Mouse (Mus musculus): ENCODE measurements around the gene Ankrd44. TPM values are rescaled to one million over a fixed set of nuclear protein-coding genes. Genes with fewer than 3 reads are reported as not detected.

The Ankrd44 gene
- polyA plus RNA-seq, 1 experiment from 2014 or later, result 23.0 TPM

- ATAC-seq (ENCODE audit: low FRiP score, low read depth), result no peak
- H3K9me3 ChIP-seq, result no peaks in the 10 kb centered on the region
- H3K4me1 ChIP-seq, result peaks cover 53% of the 10 kb centered on the region
- no peaks in the 10 kb centered on the region for H3K27me3 ChIP-seq
- no peak overlapping the region for H3K9ac ChIP-seq
- H3K27ac ChIP-seq, result no peak overlapping the region
- no peak overlapping the region for H3K4me2 ChIP-seq (replicated peaks)
- H3K36me3 ChIP-seq, result no peaks in the 10 kb centered on the region
- no peak overlapping the region for H3K4me3 ChIP-seq
- 39% methylated on average over 4 of the region's 4 CpGs for WGBS
Measured at GRCm38 (mm10) chr1:54916456-54916855, 9.7 kb downstream of the Ankrd44 start.

- H3K27me3 ChIP-seq, result no peaks in the 10 kb centered on the region
- H3K27ac ChIP-seq, result peak overlapping the region; percentile 22; the same call in 1 of the 2 replicates
- H3K4me3 ChIP-seq, result no peak overlapping the region
- WGBS, result 7% methylated on average over 9 of the region's 9 CpGs
- H3K4me1 ChIP-seq, result peaks cover 71% of the 10 kb centered on the region
- 0 out of 2 replicates have a peak overlapping the region, but pooled peaks have one; percentile 16 for H3K4me2 ChIP-seq (replicated peaks)
- H3K36me3 ChIP-seq, result no peaks in the 10 kb centered on the region
- H3K9me3 ChIP-seq, result no peaks in the 10 kb centered on the region
- H3K9ac ChIP-seq, result no peak overlapping the region
- 0 out of 2 replicates have a peak, but pooled peaks have one; percentile 41 for ATAC-seq (ENCODE audit: low FRiP score, low read depth)
Measured at GRCm38 (mm10) chr1:54914387-54914786, 11.8 kb downstream of the Ankrd44 start.

- Histone ChIP-seq H3K27ac (peak overlapping the region; percentile 39; the same call in 1 of the 2 replicates), H3K9me3 (no peaks in the 10 kb centered on the region), H3K4me3 (no peak overlapping the region), H3K4me1 (peaks cover 80% of the 10 kb centered on the region), H3K4me2 (replicated peaks) (no peak overlapping the region), H3K27me3 (no peaks in the 10 kb centered on the region), H3K9ac (no peak overlapping the region), H3K36me3 (no peaks in the 10 kb centered on the region)
- 80% methylated on average over 3 of the region's 3 CpGs for WGBS
- no peak for ATAC-seq (ENCODE audit: low FRiP score, low read depth)
Measured at GRCm38 (mm10) chr1:54913379-54913873, 12.8 kb downstream of the Ankrd44 start.

- ATAC-seq (ENCODE audit: low FRiP score, low read depth), result no peak
- peaks cover 82% of the 10 kb centered on the region for H3K4me1 ChIP-seq
Measured at GRCm38 (mm10) chr1:54913063-54913335, 13.2 kb downstream of the Ankrd44 start.

GRCm38 (mm10) chr1:54912290-54913062 lies 13.7 kb downstream of the Ankrd44 start:
- 0 out of 2 replicates have a peak overlapping the region, but pooled peaks have one; percentile 16 for H3K4me2 ChIP-seq (replicated peaks)
- no peak overlapping the region for H3K27ac ChIP-seq
- H3K27me3 ChIP-seq, result no peaks in the 10 kb centered on the region
- no peaks in the 10 kb centered on the region for H3K36me3 ChIP-seq
- ATAC-seq (ENCODE audit: low FRiP score, low read depth), result no peak
- WGBS, result 42% methylated on average over 7 of the region's 7 CpGs
- H3K9me3 ChIP-seq, result no peaks in the 10 kb centered on the region
- no peak overlapping the region for H3K4me3 ChIP-seq
- no peak overlapping the region for H3K9ac ChIP-seq
- H3K4me1 ChIP-seq, result peaks cover 87% of the 10 kb centered on the region

More at GRCm38 (mm10) chr1:54913063-54913335, 13.2 kb downstream of the Ankrd44 start:
- no peak overlapping the region for H3K4me3 ChIP-seq
- no peak overlapping the region for H3K27ac ChIP-seq
- H3K27me3 ChIP-seq, result no peaks in the 10 kb centered on the region
- H3K9me3 ChIP-seq, result no peaks in the 10 kb centered on the region
- H3K4me2 ChIP-seq (replicated peaks), result no peak overlapping the region
- H3K36me3 ChIP-seq, result no peaks in the 10 kb centered on the region
- no peak overlapping the region for H3K9ac ChIP-seq

- H3K27ac ChIP-seq, result no peak overlapping the region
- H3K4me2 ChIP-seq (replicated peaks), result no peak overlapping the region
- H3K27me3 ChIP-seq, result no peaks in the 10 kb centered on the region
- 71% methylated on average over 1 of the region's 1 CpGs for WGBS
- H3K9me3 ChIP-seq, result no peaks in the 10 kb centered on the region
- no peaks in the 10 kb centered on the region for H3K36me3 ChIP-seq
- peaks cover 88% of the 10 kb centered on the region for H3K4me1 ChIP-seq
- H3K4me3 ChIP-seq, result no peak overlapping the region
- no peak overlapping the region for H3K9ac ChIP-seq
- ATAC-seq (ENCODE audit: low FRiP score, low read depth), result no peak
Measured at GRCm38 (mm10) chr1:54911256-54911610, 15.0 kb downstream of the Ankrd44 start.

- no peak overlapping the region for H3K27ac ChIP-seq
- WGBS, result 76% methylated on average over 5 of the region's 5 CpGs
- H3K4me2 ChIP-seq (replicated peaks), result no peak overlapping the region
- no peaks in the 10 kb centered on the region for H3K27me3 ChIP-seq
- H3K9me3 ChIP-seq, result no peaks in the 10 kb centered on the region
- H3K36me3 ChIP-seq, result no peaks in the 10 kb centered on the region
- no peak for ATAC-seq (ENCODE audit: low FRiP score, low read depth)
- no peak overlapping the region for H3K9ac ChIP-seq
- no peak overlapping the region for H3K4me3 ChIP-seq
- H3K4me1 ChIP-seq, result peaks cover 88% of the 10 kb centered on the region
Measured at GRCm38 (mm10) chr1:54910489-54911255, 15.5 kb downstream of the Ankrd44 start.

GRCm38 (mm10) chr1:54908786-54909185 lies 17.4 kb downstream of the Ankrd44 start:
- no peaks in the 10 kb centered on the region for H3K27me3 ChIP-seq
- no peaks in the 10 kb centered on the region for H3K36me3 ChIP-seq
- no peak overlapping the region for H3K4me3 ChIP-seq
- H3K9ac ChIP-seq, result no peak overlapping the region
- H3K27ac ChIP-seq, result 0 out of 2 replicates have a peak overlapping the region, but pooled peaks have one; percentile 44
- no peak for ATAC-seq (ENCODE audit: low FRiP score, low read depth)
- no peak overlapping the region; the same call in 1 of the 2 replicates for H3K4me2 ChIP-seq (replicated peaks)
- WGBS, result 65% methylated on average over 3 of the region's 3 CpGs
- no peaks in the 10 kb centered on the region for H3K9me3 ChIP-seq
- H3K4me1 ChIP-seq, result peaks cover 84% of the 10 kb centered on the region

- Histone ChIP-seq H3K27me3 (no peaks in the 10 kb centered on the region), H3K9me3 (peaks cover 4% of the 10 kb centered on the region; the same call in 1 of the 2 replicates), H3K27ac (peak overlapping the region; percentile 91), H3K4me3 (peak overlapping the region; percentile 33), H3K4me2 (replicated peaks) (peak overlapping the region; percentile 61), H3K4me1 (peaks cover 67% of the 10 kb centered on the region), H3K9ac (peak overlapping the region; percentile 50), H3K36me3 (peaks cover 7% of the 10 kb centered on the region; the same call in 1 of the 2 replicates)
- WGBS, result 15% methylated on average over 15 of the region's 15 CpGs
- peak; percentile 88 for ATAC-seq (ENCODE audit: low FRiP score, low read depth)
Measured at GRCm38 (mm10) chr1:54907066-54907639, 19.0 kb downstream of the Ankrd44 start.

GRCm38 (mm10) chr1:54906322-54906721 lies 19.9 kb downstream of the Ankrd44 start:
- peak overlapping the region; percentile 91 for H3K27ac ChIP-seq
- peak overlapping the region; percentile 61 for H3K4me2 ChIP-seq (replicated peaks)
- H3K4me3 ChIP-seq, result peak overlapping the region; percentile 33
- ATAC-seq (ENCODE audit: low FRiP score, low read depth), result no peak
- H3K27me3 ChIP-seq, result no peaks in the 10 kb centered on the region
- peaks cover 6% of the 10 kb centered on the region; the same call in 1 of the 2 replicates for H3K9me3 ChIP-seq
- peak overlapping the region; percentile 50 for H3K9ac ChIP-seq
- H3K4me1 ChIP-seq, result peaks cover 67% of the 10 kb centered on the region
- WGBS, result 47% methylated on average over 8 of the region's 8 CpGs
- peaks cover 7% of the 10 kb centered on the region; the same call in 1 of the 2 replicates for H3K36me3 ChIP-seq

- WGBS, result 45% methylated on average over 7 of the region's 7 CpGs
- H3K9ac ChIP-seq, result no peak overlapping the region
- H3K36me3 ChIP-seq, result peaks cover 7% of the 10 kb centered on the region; the same call in 1 of the 2 replicates
- peaks cover 70% of the 10 kb centered on the region for H3K4me1 ChIP-seq
- H3K27me3 ChIP-seq, result no peaks in the 10 kb centered on the region
- ATAC-seq (ENCODE audit: low FRiP score, low read depth), result no peak
- no peak overlapping the region for H3K27ac ChIP-seq
- peak overlapping the region; percentile 61 for H3K4me2 ChIP-seq (replicated peaks)
- peaks cover 6% of the 10 kb centered on the region; the same call in 1 of the 2 replicates for H3K9me3 ChIP-seq
- H3K4me3 ChIP-seq, result no peak overlapping the region
Measured at GRCm38 (mm10) chr1:54905632-54906031, 20.6 kb downstream of the Ankrd44 start.

GRCm38 (mm10) chr1:54904165-54904564 lies 22.0 kb downstream of the Ankrd44 start:
- Histone ChIP-seq H3K9ac (no peak overlapping the region), H3K9me3 (peaks cover 6% of the 10 kb centered on the region; the same call in 1 of the 2 replicates), H3K4me3 (no peak overlapping the region), H3K36me3 (peaks cover 7% of the 10 kb centered on the region; the same call in 1 of the 2 replicates), H3K4me1 (peaks cover 64% of the 10 kb centered on the region), H3K27ac (no peak overlapping the region), H3K4me2 (replicated peaks) (no peak overlapping the region), H3K27me3 (no peaks in the 10 kb centered on the region)
- 79% methylated on average over 2 of the region's 2 CpGs for WGBS
- ATAC-seq (ENCODE audit: low FRiP score, low read depth), result no peak
